Comparison of ENCODE assay signal across 9 mouse cellular contexts in the genomic region with DNA sequence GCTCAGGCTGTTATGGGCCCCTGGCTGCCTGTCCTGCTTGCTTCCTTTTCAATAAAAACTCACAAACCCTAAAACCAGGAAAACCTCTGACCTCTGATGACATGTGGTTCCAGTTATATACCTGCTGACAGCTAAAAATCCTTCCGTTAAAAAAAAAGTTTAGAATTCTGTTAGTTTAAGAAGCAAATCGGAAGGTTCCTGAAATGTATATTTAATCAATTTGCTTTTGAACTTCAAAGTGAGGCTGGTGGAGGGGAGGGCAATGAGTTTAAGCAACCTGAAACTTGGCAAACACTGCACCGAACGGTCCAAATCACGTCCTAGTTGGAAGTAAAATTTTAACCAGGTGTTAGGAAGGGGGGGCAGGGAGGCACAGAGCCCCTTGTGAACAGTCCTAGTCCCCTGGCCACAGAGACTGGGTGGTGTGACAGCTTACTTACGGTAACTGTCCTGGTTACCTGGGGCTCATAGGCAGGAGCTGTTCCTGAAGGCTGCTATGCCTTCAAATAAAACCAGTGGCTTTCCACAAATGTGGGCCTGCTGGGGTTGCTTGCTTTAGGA. TPM values are rescaled to one million over a fixed set of nuclear protein-coding genes. Genes with fewer than 3 reads are reported as not detected.
A peak's percentile ranks its signal among the peaks of the same experiment; 100 is the strongest.
DNase-seq lines count a peak whose midpoint lies in the region; ATAC-seq and TF ChIP-seq lines count a peak whose summit lies in the region.
"Had no signal": no experiment of that assay in that cellular context is flagged by ENCODE, and none has a peak within 500 bp of the region (broad histone marks: within the 10 kb centered on the region; RNA-seq: fewer than 3 reads in every experiment).

No protein-coding gene starts in this region.

- peaks cover 38% of the 10 kb centered on the region for H3K27me3 ChIP-seq in forebrain, embryonic 10.5 days (ENCODE audit: poor library complexity, severe bottlenecking)
- H3K27me3 ChIP-seq in forebrain, embryonic 14.5 days (replicated peaks; ENCODE audit: control insufficient read depth, insufficient read depth, low read length): no peaks in the 10 kb centered on the region
- H3K27me3 ChIP-seq in neural tube, embryonic 12.5 days (replicated peaks): 0 out of 2 replicates have a peak, but pooled peaks cover 5% of the 10 kb centered on the region
- no peaks in the 10 kb centered on the region; the same call in 1 of the 2 replicates for H3K27me3 ChIP-seq in neural tube, embryonic 15.5 days (replicated peaks)
- no peaks in the 10 kb centered on the region for H3K27me3 ChIP-seq in limb, embryonic 11.5 days (ENCODE audit: control insufficient read depth, insufficient read depth, low read length)
- H3K27me3 ChIP-seq in stomach, postnatal 0 days (ENCODE audit: control insufficient read depth, insufficient read depth, low read length): no peaks in the 10 kb centered on the region

- H3K4me3 ChIP-seq in forebrain, embryonic 10.5 days: peak overlapping the region; percentile 8; the same call in 1 of the 2 replicates
- H3K4me3 ChIP-seq in forebrain, embryonic 14.5 days (ENCODE audit: low read depth, low read length): no peak overlapping the region
- no peak overlapping the region for H3K4me3 ChIP-seq in neural tube, embryonic 12.5 days
- no peak overlapping the region for H3K4me3 ChIP-seq in neural tube, embryonic 15.5 days (replicated peaks)
- H3K4me3 ChIP-seq in limb, embryonic 11.5 days (ENCODE audit: low read depth, low read length): no peak overlapping the region
- no peak overlapping the region for H3K4me3 ChIP-seq in stomach, postnatal 0 days (ENCODE audit: low read depth, low read length)

- peaks cover 94% of the 10 kb centered on the region for H3K4me1 ChIP-seq in forebrain, embryonic 10.5 days
- peaks cover 76% of the 10 kb centered on the region for H3K4me1 ChIP-seq in forebrain, embryonic 14.5 days (ENCODE audit: control insufficient read depth, insufficient read depth, low read length)
- H3K4me1 ChIP-seq in neural tube, embryonic 12.5 days: peaks cover 80% of the 10 kb centered on the region
- H3K4me1 ChIP-seq in neural tube, embryonic 15.5 days: peaks cover 80% of the 10 kb centered on the region
- peaks cover 84% of the 10 kb centered on the region for H3K4me1 ChIP-seq in limb, embryonic 11.5 days (ENCODE audit: control insufficient read depth, insufficient read depth, low read length)
- peaks cover 43% of the 10 kb centered on the region for H3K4me1 ChIP-seq in stomach, postnatal 0 days (replicated peaks; ENCODE audit: control insufficient read depth, insufficient read depth)

- no peak overlapping the region for H3K4me2 ChIP-seq in forebrain, embryonic 14.5 days (ENCODE audit: low read length)
- peak overlapping the region; percentile 5 for H3K4me2 ChIP-seq in neural tube, embryonic 12.5 days (replicated peaks)
- H3K4me2 ChIP-seq in neural tube, embryonic 15.5 days: no peak overlapping the region
- no peak overlapping the region for H3K4me2 ChIP-seq in limb, embryonic 11.5 days (ENCODE audit: low read depth, severe bottlenecking)
- no peak overlapping the region for H3K4me2 ChIP-seq in stomach, postnatal 0 days (replicated peaks; ENCODE audit: low read depth)

- no peak for TF ChIP-seq EP300 in stomach, postnatal 0 days (optimal IDR thresholded peaks at IDR 0.05)

- DNase-seq in forebrain, embryonic 10.5 days (ENCODE audit: extremely low spot score, low spot score): no peak
- no peak for DNase-seq in forebrain, embryonic 14.5 days (ENCODE audit: low spot score)
- DNase-seq in limb, embryonic 11.5 days (ENCODE audit: low spot score): no peak
- DNase-seq in stomach, postnatal 0 days (ENCODE audit: low spot score): peak; percentile 54
- DNase-seq in MN1 (ENCODE audit: low spot score): no peak
- no peak for DNase-seq in frontal cortex, adult 2 months (ENCODE audit: extremely low spot score in 1 of 2, low spot score in 1 of 2)
- DNase-seq: thymus, postnatal 4 days had no signal

- H3K9me3 ChIP-seq in forebrain, embryonic 10.5 days: no peaks in the 10 kb centered on the region
- H3K9me3 ChIP-seq in forebrain, embryonic 14.5 days (replicated peaks; ENCODE audit: control insufficient read depth, low read length): no peaks in the 10 kb centered on the region
- H3K9me3 ChIP-seq in neural tube, embryonic 12.5 days: no peaks in the 10 kb centered on the region
- H3K9me3 ChIP-seq in neural tube, embryonic 15.5 days (replicated peaks): no peaks in the 10 kb centered on the region
- H3K9me3 ChIP-seq in limb, embryonic 11.5 days (ENCODE audit: control insufficient read depth, low read length): no peaks in the 10 kb centered on the region
- no peaks in the 10 kb centered on the region for H3K9me3 ChIP-seq in stomach, postnatal 0 days (ENCODE audit: control insufficient read depth, low read length)

- no peak overlapping the region for H3K9ac ChIP-seq in forebrain, embryonic 14.5 days (ENCODE audit: low read length)
- no peak overlapping the region for H3K9ac ChIP-seq in neural tube, embryonic 12.5 days
- no peak overlapping the region for H3K9ac ChIP-seq in neural tube, embryonic 15.5 days (replicated peaks)
- no peak overlapping the region for H3K9ac ChIP-seq in limb, embryonic 11.5 days (ENCODE audit: low read length)
- H3K9ac ChIP-seq in stomach, postnatal 0 days (ENCODE audit: low read length): no peak overlapping the region

- 35% methylated on average over 6 of the region's 6 CpGs for WGBS in forebrain, embryonic 10.5 days
- WGBS in forebrain, embryonic 14.5 days: 38% methylated on average over 6 of the region's 6 CpGs
- 24% methylated on average over 6 of the region's 6 CpGs for WGBS in neural tube, embryonic 12.5 days
- 32% methylated on average over 6 of the region's 6 CpGs for WGBS in neural tube, embryonic 15.5 days
- WGBS in limb, embryonic 11.5 days: 4% methylated on average over 6 of the region's 6 CpGs
- 38% methylated on average over 6 of the region's 6 CpGs for WGBS in stomach, postnatal 0 days

- ATAC-seq in forebrain, embryonic 14.5 days: no peak
- no peak for ATAC-seq in neural tube, embryonic 12.5 days (ENCODE audit: low FRiP score, low read depth)
- ATAC-seq in neural tube, embryonic 15.5 days (ENCODE audit: low FRiP score): no peak
- no peak for ATAC-seq in limb, embryonic 11.5 days (ENCODE audit: insufficient number of reproducible peaks, low FRiP score, low TSS enrichment, low read depth)
- no peak for ATAC-seq in stomach, postnatal 0 days (ENCODE audit: low FRiP score, low TSS enrichment)

- H3K27ac ChIP-seq in forebrain, embryonic 10.5 days: peak overlapping the region; percentile 80
- no peak overlapping the region; the same call in 1 of the 2 replicates for H3K27ac ChIP-seq in forebrain, embryonic 14.5 days (ENCODE audit: low read depth, low read length)
- no peak overlapping the region for H3K27ac ChIP-seq in neural tube, embryonic 12.5 days
- no peak overlapping the region for H3K27ac ChIP-seq in neural tube, embryonic 15.5 days (replicated peaks)
- peak overlapping the region; percentile 53; the same call in 1 of the 2 replicates for H3K27ac ChIP-seq in limb, embryonic 11.5 days (replicated peaks; ENCODE audit: low read depth, low read length)
- H3K27ac ChIP-seq in stomach, postnatal 0 days (replicated peaks): peak overlapping the region; percentile 83; the same call in 1 of the 2 replicates

- peaks cover 18% of the 10 kb centered on the region for H3K36me3 ChIP-seq in forebrain, embryonic 10.5 days (replicated peaks)
- H3K36me3 ChIP-seq in forebrain, embryonic 14.5 days (ENCODE audit: control insufficient read depth, insufficient read depth, low read length): peaks cover 12% of the 10 kb centered on the region; the same call in 1 of the 2 replicates
- H3K36me3 ChIP-seq in neural tube, embryonic 12.5 days: no peaks in the 10 kb centered on the region
- no peaks in the 10 kb centered on the region for H3K36me3 ChIP-seq in neural tube, embryonic 15.5 days
- H3K36me3 ChIP-seq in limb, embryonic 11.5 days (ENCODE audit: control insufficient read depth, insufficient read depth, low read length): no peaks in the 10 kb centered on the region
- H3K36me3 ChIP-seq in stomach, postnatal 0 days (ENCODE audit: control insufficient read depth, insufficient read depth, low read length): no peaks in the 10 kb centered on the region

- TF ChIP-seq CTCF in stomach, postnatal 0 days (IDR thresholded peaks at IDR 0.05; ENCODE audit: low read depth): no peak

RNA-seq across cellular contexts. Expression of a gene that starts 41.1 kb away (rescaled TPM):
- polyA plus RNA-seq in forebrain, embryonic 10.5 days (2016; fragmentation: Nextera tagmentation; extraction: Ambion mirVana): 2.8 and 3.0 TPM in 2 replicates
- polyA plus RNA-seq in forebrain, embryonic 14.5 days (2014; fragmentation: Nextera tagmentation; extraction: Ambion mirVana): 14.1 and 14.5 TPM in 2 replicates
- 8.2 and 10.3 TPM in 2 replicates for polyA plus RNA-seq in neural tube, embryonic 12.5 days (2016; fragmentation: Nextera tagmentation; extraction: Ambion mirVana)
- 3.9 and 4.7 TPM in 2 replicates for polyA plus RNA-seq in neural tube, embryonic 15.5 days (2015; fragmentation: Nextera tagmentation; extraction: Ambion mirVana)
- 6.4 and 6.5 TPM in 2 replicates for polyA plus RNA-seq in limb, embryonic 11.5 days (2014; fragmentation: Nextera tagmentation; extraction: Ambion mirVana)
- polyA plus RNA-seq in stomach, postnatal 0 days (2015; fragmentation: Nextera tagmentation; extraction: Ambion mirVana): 5.5 and 6.9 TPM in 2 replicates
- 16.0 and 20.0 TPM in 2 replicates for polyA plus RNA-seq in frontal cortex, adult 2 months (2012; rRNA removed)

Comparison
In these comparisons a context has a peak if more than half of its experiments do, and no peak if none do; other contexts are left out.
1. H3K27ac ChIP-seq: peak in forebrain, embryonic 10.5 days (single experiment), limb, embryonic 11.5 days (single experiment) and stomach, postnatal 0 days (single experiment); none in forebrain, embryonic 14.5 days (single experiment), neural tube, embryonic 12.5 days (single experiment) and neural tube, embryonic 15.5 days (single experiment).